25 mouse cellular contexts compared by ENCODE assay signal in genomic region chr13:48604591-48604990, GRCm38 (mm10). TPM values are rescaled to one million over a fixed set of nuclear protein-coding genes. Genes with fewer than 3 reads are reported as not detected.
DNase-seq lines count a peak whose midpoint lies in the region; ATAC-seq lines count a peak whose summit lies in the region.
"Had no signal": no experiment of that assay in that cellular context is flagged by ENCODE, and none has a peak within 500 bp of the region (broad histone marks: within the 10 kb centered on the region; RNA-seq: fewer than 3 reads in every experiment).

No protein-coding gene starts in this region.

- H3K4me1 ChIP-seq in heart, embryonic 11.5 days (ENCODE audit: control insufficient read depth, insufficient read depth, low read length), result peaks cover 9% of the 10 kb centered on the region
- no peaks in the 10 kb centered on the region for H3K4me1 ChIP-seq in kidney, embryonic 16.5 days (ENCODE audit: insufficient read depth, low read length)
- peaks cover 9 to 28% of the 10 kb centered on the region in 2 experiments for H3K4me1 ChIP-seq in heart, embryonic 14.5 days (ENCODE audit: control insufficient read depth in 2 of 2, insufficient read depth in 2 of 2, low read length in 2 of 2)
- H3K4me1 ChIP-seq in heart, embryonic 16.5 days (ENCODE audit: control insufficient read depth, insufficient read depth, low read length), result peaks cover 14% of the 10 kb centered on the region
- H3K4me1 ChIP-seq: embryonic facial prominence, embryonic 15.5 days; forebrain, embryonic 10.5 days; hindbrain, embryonic 13.5 days had no signal

- H3K9ac ChIP-seq in heart, embryonic 11.5 days (ENCODE audit: low read depth, low read length), result no peak overlapping the region
- H3K9ac ChIP-seq in kidney, embryonic 16.5 days (replicated peaks; ENCODE audit: low read length), result no peak overlapping the region
- H3K9ac ChIP-seq in heart, embryonic 14.5 days (ENCODE audit: low read length), result no peak overlapping the region
- no peak overlapping the region for H3K9ac ChIP-seq in heart, embryonic 16.5 days (ENCODE audit: low read length)
- H3K9ac ChIP-seq: embryonic facial prominence, embryonic 15.5 days; hindbrain, embryonic 13.5 days had no signal

- DNase-seq in heart, adult 9 months (ENCODE audit: low spot score in 2 of 2), result no peak
- DNase-seq in kidney, adult 18-20 months, result no peak
- DNase-seq in adrenal gland, postnatal 14 days, result no peak
- DNase-seq: adrenal gland, adult 2 months; adrenal gland, postnatal 36 days; cerebellum, adult 2 months; cerebellum, postnatal 14 days; embryo, embryonic 11 days; gastrocnemius, adult 2 months; gastrocnemius, postnatal 25 days; kidney, adult 11 months had no signal

- H3K4me3 ChIP-seq in heart, embryonic 11.5 days (ENCODE audit: low read depth, low read length), result no peak overlapping the region
- no peak overlapping the region for H3K4me3 ChIP-seq in kidney, embryonic 16.5 days (ENCODE audit: low read length)
- no peak overlapping the region for H3K4me3 ChIP-seq in heart, embryonic 14.5 days (ENCODE audit: control insufficient read depth in 1 of 2, insufficient read depth in 1 of 2, low read depth in 1 of 2, low read length in 2 of 2)
- H3K4me3 ChIP-seq in heart, embryonic 16.5 days (ENCODE audit: low read length), result no peak overlapping the region
- H3K4me3 ChIP-seq: embryonic facial prominence, embryonic 15.5 days; erythroblast, embryonic 14.5 days; forebrain, embryonic 10.5 days; gastrocnemius, adult 2 months; hindbrain, embryonic 13.5 days had no signal

- no peaks in the 10 kb centered on the region for H3K9me3 ChIP-seq in heart, embryonic 11.5 days (replicated peaks; ENCODE audit: control insufficient read depth, low read length)
- H3K9me3 ChIP-seq in kidney, embryonic 16.5 days (ENCODE audit: low read length), result no peaks in the 10 kb centered on the region
- H3K9me3 ChIP-seq in heart, embryonic 14.5 days (ENCODE audit: control insufficient read depth, low read length), result no peaks in the 10 kb centered on the region
- no peaks in the 10 kb centered on the region for H3K9me3 ChIP-seq in heart, embryonic 16.5 days (replicated peaks; ENCODE audit: control insufficient read depth, low read length)
- H3K9me3 ChIP-seq: embryonic facial prominence, embryonic 15.5 days; forebrain, embryonic 10.5 days; hindbrain, embryonic 13.5 days had no signal

- ATAC-seq in heart, embryonic 11.5 days (replicated peaks; ENCODE audit: insufficient number of reproducible peaks, low FRiP score, low TSS enrichment), result no peak
- ATAC-seq in kidney, embryonic 16.5 days (ENCODE audit: low FRiP score, low TSS enrichment), result no peak
- no peak for ATAC-seq in heart, embryonic 14.5 days (ENCODE audit: insufficient number of reproducible peaks, insufficient read depth, low FRiP score, low read depth)
- no peak for ATAC-seq in heart, embryonic 16.5 days (replicated peaks; ENCODE audit: extremely low read depth, insufficient read depth, low FRiP score)
- ATAC-seq: forebrain, embryonic 14.5 days; hindbrain, postnatal 0 days had no signal

- no peak overlapping the region for H3K4me2 ChIP-seq in heart, embryonic 11.5 days
- H3K4me2 ChIP-seq in kidney, embryonic 16.5 days (replicated peaks; ENCODE audit: low read depth, low read length), result no peak overlapping the region
- H3K4me2 ChIP-seq in heart, embryonic 14.5 days (ENCODE audit: low read length), result no peak overlapping the region
- H3K4me2 ChIP-seq in heart, embryonic 16.5 days (ENCODE audit: low read depth, low read length), result no peak overlapping the region
- H3K4me2 ChIP-seq: embryonic facial prominence, embryonic 15.5 days; hindbrain, embryonic 13.5 days had no signal

- H3K36me3 ChIP-seq in heart, embryonic 11.5 days (ENCODE audit: control insufficient read depth, insufficient read depth, low read length), result no peaks in the 10 kb centered on the region
- no peaks in the 10 kb centered on the region; the same call in 1 of the 2 replicates for H3K36me3 ChIP-seq in kidney, embryonic 16.5 days (ENCODE audit: insufficient read depth, low read length)
- no peaks in the 10 kb centered on the region for H3K36me3 ChIP-seq in heart, embryonic 14.5 days (ENCODE audit: control insufficient read depth, insufficient read depth, low read length)
- no peaks in the 10 kb centered on the region for H3K36me3 ChIP-seq in heart, embryonic 16.5 days (ENCODE audit: control insufficient read depth, insufficient read depth)
- H3K36me3 ChIP-seq: forebrain, embryonic 10.5 days had no signal

- WGBS in heart, embryonic 11.5 days (ENCODE audit: insufficient replicate concordance), result 59% methylated on average over 5 of the region's 5 CpGs
- 71% methylated on average over 5 of the region's 5 CpGs for WGBS in kidney, embryonic 16.5 days
- 36% methylated on average over 5 of the region's 5 CpGs for WGBS in heart, embryonic 14.5 days
- 47% methylated on average over 5 of the region's 5 CpGs for WGBS in heart, embryonic 16.5 days

- H3K27me3 ChIP-seq in heart, embryonic 11.5 days (ENCODE audit: control insufficient read depth, insufficient read depth, low read length), result no peaks in the 10 kb centered on the region
- no peaks in the 10 kb centered on the region for H3K27me3 ChIP-seq in kidney, embryonic 16.5 days (ENCODE audit: insufficient read depth, low read length)
- no peaks in the 10 kb centered on the region for H3K27me3 ChIP-seq in heart, embryonic 14.5 days (ENCODE audit: control insufficient read depth, insufficient read depth, low read length)
- no peaks in the 10 kb centered on the region for H3K27me3 ChIP-seq in heart, embryonic 16.5 days (ENCODE audit: control insufficient read depth, insufficient read depth, low read length)
- H3K27me3 ChIP-seq: CH12.LX; embryonic facial prominence, embryonic 15.5 days; hindbrain, embryonic 13.5 days had no signal

- peak overlapping the region; percentile 4 for H3K27ac ChIP-seq in heart, embryonic 11.5 days (ENCODE audit: low read depth, low read length)
- peak overlapping the region; percentile 40 for H3K27ac ChIP-seq in kidney, embryonic 16.5 days (ENCODE audit: low read length)
- H3K27ac ChIP-seq in heart, embryonic 14.5 days (replicated peaks in 1 of 2; ENCODE audit: control insufficient read depth in 1 of 2, insufficient read depth in 1 of 2, low read depth in 2 of 2, low read length in 2 of 2), result peak overlapping the region; percentile 51 to 59
- peak overlapping the region; percentile 38 for H3K27ac ChIP-seq in heart, embryonic 16.5 days (ENCODE audit: low read length)
- H3K27ac ChIP-seq: embryonic facial prominence, embryonic 15.5 days; forebrain, embryonic 10.5 days; gastrocnemius, adult 2 months; hindbrain, embryonic 13.5 days; hindbrain, postnatal 0 days had no signal

RNA-seq across cellular contexts. Expression of gene Ptpdc1, which starts 20.9 kb away (rescaled TPM):
- 5.6 and 6.4 TPM in 2 replicates for polyA plus RNA-seq in heart, embryonic 11.5 days (2014; fragmentation: Nextera tagmentation; extraction: Ambion mirVana)
- polyA plus RNA-seq in kidney, embryonic 16.5 days (2015; fragmentation: Nextera tagmentation; extraction: Ambion mirVana), result 11.4 and 12.3 TPM in 2 replicates
- 7.1 and 8.6 TPM in 2 replicates for polyA plus RNA-seq in heart, embryonic 14.5 days (2014; fragmentation: Nextera tagmentation; extraction: Ambion mirVana)
- polyA plus RNA-seq in heart, embryonic 16.5 days (2015; fragmentation: Nextera tagmentation; extraction: Ambion mirVana), result 4.8 and 5.2 TPM in 2 replicates
- total RNA-seq in adrenal gland, postnatal 14 days (2021), result 7.2 and 7.8 TPM in 2 replicates
- total RNA-seq: CH12.LX had no signal
- polyA plus RNA-seq: erythroblast, embryonic 14.5 days had no signal

RNA-seq across cellular contexts. Expression of gene Barx1, which starts 58.2 kb away (rescaled TPM):
- 2.0 and 3.2 TPM in 2 replicates for polyA plus RNA-seq in heart, embryonic 11.5 days (2014; fragmentation: Nextera tagmentation; extraction: Ambion mirVana)
- 0.11 and 0.13 TPM in 2 replicates for polyA plus RNA-seq in kidney, embryonic 16.5 days (2015; fragmentation: Nextera tagmentation; extraction: Ambion mirVana)
- polyA plus RNA-seq in heart, embryonic 14.5 days (2014; fragmentation: Nextera tagmentation; extraction: Ambion mirVana), result 0.57 TPM in 1 of 2 replicates, not detected in the other
- polyA plus RNA-seq in heart, embryonic 16.5 days (2015; fragmentation: Nextera tagmentation; extraction: Ambion mirVana), result 0.17 and 0.33 TPM in 2 replicates
- total RNA-seq in adrenal gland, postnatal 14 days (2021), result not detected in 2 replicates
- total RNA-seq: adrenal gland, adult 2 months; adrenal gland, postnatal 36 days; CH12.LX; common myeloid progenitor, adult 5-6 weeks; gastrocnemius, adult 2 months; gastrocnemius, postnatal 25 days; granulocyte monocyte progenitor cell, adult 5-6 weeks; hematopoietic stem cell, adult 5-6 weeks; hindbrain, postnatal 0 days had no signal
- polyA plus RNA-seq: adrenal gland, adult 2 months; cerebellum, adult 2 months; erythroblast, embryonic 14.5 days; forebrain, embryonic 14.5 days; hindbrain, embryonic 13.5 days; hindbrain, postnatal 0 days had no signal

Comparison
In these comparisons a context has a peak if more than half of its experiments do, and no peak if none do; other contexts are left out.
1. H3K27ac ChIP-seq: peak in every context shown above with its lines; median percentile 55 in heart, embryonic 14.5 days; 40 in kidney, embryonic 16.5 days; 38 in heart, embryonic 16.5 days; 4 in heart, embryonic 11.5 days.